Mouse (Mus musculus) ES-Bruce4 (cell line): ENCODE results near the gene Sost.

Experiments
- CTCF ChIP-seq: IDR thresholded peaks from one replicate; pipeline ENCODE4 v1.8.1; 2011; ENCODE audit warnings: low read depth, low read length
- POLR2A ChIP-seq: IDR thresholded peaks from one replicate; pipeline ENCODE4 v1.8.1; 2011; ENCODE audit warnings: low read length; ENCODE audit not compliant: insufficient read depth

DNA sequence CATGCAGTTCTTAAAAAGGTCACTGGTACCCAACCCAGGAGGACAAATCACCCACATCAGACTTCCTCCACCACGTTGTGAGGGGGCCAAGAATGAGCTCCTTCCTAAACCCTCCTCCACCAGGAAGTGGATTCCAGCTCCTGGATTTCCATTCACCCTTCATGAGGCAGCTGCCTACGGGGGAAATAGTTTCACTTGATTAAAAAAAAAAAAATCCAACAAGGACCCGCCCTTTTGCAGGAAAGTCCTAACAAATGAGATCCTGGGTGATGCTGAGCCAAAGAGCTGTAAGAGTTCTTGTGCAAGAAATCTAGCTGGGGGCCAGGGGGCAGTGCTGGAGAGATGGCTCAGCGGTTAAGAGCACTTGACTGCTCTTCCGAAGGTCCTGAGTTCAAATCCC lies 31.4 kb upstream of the Sost start:
- TF ChIP-seq CTCF, result no peak
- TF ChIP-seq POLR2A, result no peak
